Mouse (Mus musculus): ENCODE data around the gene Notch2. TPM values are rescaled to one million over a fixed set of nuclear protein-coding genes. Genes with fewer than 3 reads are reported as not detected.
A peak's percentile ranks its signal among the peaks of the same experiment; 100 is the strongest.

Notch2 gene
- 11.5 and 15.7 TPM in 2 replicates for polyA plus RNA-seq (2015; fragmentation: Nextera tagmentation; extraction: Ambion mirVana)

GRCm38 (mm10) chr3:98013401-98014281 lies at the start of gene Notch2:
Notch2 (plus strand) TSS chr3:98013527.
- peak; percentile 87 for ATAC-seq (replicated peaks; ENCODE audit: insufficient number of reproducible peaks, insufficient read depth, low FRiP score, low read depth)
- Histone ChIP-seq H3K9me3 (replicated peaks) (no peaks in the 10 kb centered on the region), H3K27ac (peak within 1 kb of the TSS; percentile 97), H3K4me2 (peak within 1 kb of the TSS; percentile 83), H3K27me3 (no peaks in the 10 kb centered on the region), H3K4me3 (peak within 1 kb of the TSS; percentile 86), H3K36me3 (no peaks in the 10 kb centered on the region), H3K4me1 (replicated peaks) (peaks cover 43% of the 10 kb centered on the region), H3K9ac (peak within 1 kb of the TSS; percentile 93)
- under 1% methylated on average over 95 of the region's 95 CpGs for WGBS

- no peak overlapping the region for H3K4me3 ChIP-seq
- WGBS, result 34% methylated on average over 14 of the region's 14 CpGs
- peaks cover 10% of the 10 kb centered on the region; the same call in 1 of the 2 replicates for H3K4me1 ChIP-seq (replicated peaks)
- 0 out of 2 replicates have a peak, but pooled peaks cover 4% of the 10 kb centered on the region for H3K27me3 ChIP-seq
- H3K9me3 ChIP-seq (replicated peaks), result no peaks in the 10 kb centered on the region
- H3K36me3 ChIP-seq, result no peaks in the 10 kb centered on the region
- H3K4me2 ChIP-seq, result peak overlapping the region; percentile 34; the same call in 1 of the 2 replicates
- no peak for ATAC-seq (replicated peaks; ENCODE audit: insufficient number of reproducible peaks, insufficient read depth, low FRiP score, low read depth)
- no peak overlapping the region; the same call in 1 of the 2 replicates for H3K9ac ChIP-seq
- no peak overlapping the region for H3K27ac ChIP-seq
Observed at GRCm38 (mm10) chr3:97964878-97965353, 48.4 kb upstream of the Notch2 start.

GRCm38 (mm10) chr3:97967627-97968026 lies 45.7 kb upstream of the Notch2 start:
- Histone ChIP-seq H3K4me1 (replicated peaks) (peaks cover 12% of the 10 kb centered on the region), H3K9ac (no peak overlapping the region), H3K9me3 (replicated peaks) (no peaks in the 10 kb centered on the region), H3K27me3 (peaks cover 28% of the 10 kb centered on the region), H3K4me3 (no peak overlapping the region), H3K4me2 (no peak overlapping the region), H3K36me3 (no peaks in the 10 kb centered on the region), H3K27ac (no peak overlapping the region)
- 55% methylated on average over 2 of the region's 2 CpGs for WGBS
- no peak for ATAC-seq (replicated peaks; ENCODE audit: insufficient number of reproducible peaks, insufficient read depth, low FRiP score, low read depth)

- no peak for ATAC-seq (replicated peaks; ENCODE audit: insufficient number of reproducible peaks, insufficient read depth, low FRiP score, low read depth)
- no peaks in the 10 kb centered on the region for H3K9me3 ChIP-seq (replicated peaks)
- H3K27me3 ChIP-seq, result peaks cover 28% of the 10 kb centered on the region
- no peak overlapping the region for H3K4me2 ChIP-seq
- H3K27ac ChIP-seq, result no peak overlapping the region
- peaks cover 12% of the 10 kb centered on the region for H3K4me1 ChIP-seq (replicated peaks)
- WGBS, result 47% methylated on average over 2 of the region's 2 CpGs
- no peak overlapping the region for H3K9ac ChIP-seq
- no peaks in the 10 kb centered on the region for H3K36me3 ChIP-seq
- H3K4me3 ChIP-seq, result no peak overlapping the region
Observed at GRCm38 (mm10) chr3:97968191-97968590, 45.1 kb upstream of the Notch2 start.

GRCm38 (mm10) chr3:97969019-97969418 lies 44.3 kb upstream of the Notch2 start:
- Histone ChIP-seq H3K9ac (no peak overlapping the region), H3K4me1 (replicated peaks) (peaks cover 12% of the 10 kb centered on the region), H3K4me2 (no peak overlapping the region), H3K9me3 (replicated peaks) (no peaks in the 10 kb centered on the region), H3K36me3 (no peaks in the 10 kb centered on the region), H3K27me3 (peaks cover 28% of the 10 kb centered on the region), H3K27ac (no peak overlapping the region), H3K4me3 (no peak overlapping the region)
- no peak for ATAC-seq (replicated peaks; ENCODE audit: insufficient number of reproducible peaks, insufficient read depth, low FRiP score, low read depth)
- WGBS, result 51% methylated on average over 1 of the region's 1 CpGs

GRCm38 (mm10) chr3:97971117-97971516 lies 42.2 kb upstream of the Notch2 start:
- no peaks in the 10 kb centered on the region for H3K36me3 ChIP-seq
- peaks cover 2% of the 10 kb centered on the region for H3K4me1 ChIP-seq (replicated peaks)
- ATAC-seq (replicated peaks; ENCODE audit: insufficient number of reproducible peaks, insufficient read depth, low FRiP score, low read depth), result no peak
- H3K4me3 ChIP-seq, result no peak overlapping the region
- WGBS, result 36% methylated on average over 7 of the region's 7 CpGs
- H3K27me3 ChIP-seq, result peaks cover 28% of the 10 kb centered on the region
- no peak overlapping the region for H3K27ac ChIP-seq
- H3K4me2 ChIP-seq, result no peak overlapping the region
- H3K9ac ChIP-seq, result no peak overlapping the region
- no peaks in the 10 kb centered on the region for H3K9me3 ChIP-seq (replicated peaks)

GRCm38 (mm10) chr3:97972200-97972599 lies 41.1 kb upstream of the Notch2 start:
- Histone ChIP-seq H3K36me3 (no peaks in the 10 kb centered on the region), H3K4me1 (replicated peaks) (peaks cover 2% of the 10 kb centered on the region), H3K4me2 (no peak overlapping the region), H3K27me3 (peaks cover 28% of the 10 kb centered on the region), H3K27ac (no peak overlapping the region), H3K9ac (no peak overlapping the region), H3K9me3 (replicated peaks) (no peaks in the 10 kb centered on the region), H3K4me3 (no peak overlapping the region)
- 28% methylated on average over 5 of the region's 5 CpGs for WGBS
- ATAC-seq (replicated peaks; ENCODE audit: insufficient number of reproducible peaks, insufficient read depth, low FRiP score, low read depth), result no peak

GRCm38 (mm10) chr3:97972707-97973106 lies 40.6 kb upstream of the Notch2 start:
- H3K4me3 ChIP-seq, result no peak overlapping the region
- no peak overlapping the region for H3K4me2 ChIP-seq
- H3K36me3 ChIP-seq, result no peaks in the 10 kb centered on the region
- WGBS, result 68% methylated on average over 4 of the region's 4 CpGs
- peaks cover 2% of the 10 kb centered on the region for H3K4me1 ChIP-seq (replicated peaks)
- no peak overlapping the region for H3K9ac ChIP-seq
- no peaks in the 10 kb centered on the region for H3K9me3 ChIP-seq (replicated peaks)
- no peak for ATAC-seq (replicated peaks; ENCODE audit: insufficient number of reproducible peaks, insufficient read depth, low FRiP score, low read depth)
- H3K27me3 ChIP-seq, result peaks cover 28% of the 10 kb centered on the region
- no peak overlapping the region for H3K27ac ChIP-seq

GRCm38 (mm10) chr3:97973306-97973705 lies 40.0 kb upstream of the Notch2 start:
- no peak overlapping the region for H3K9ac ChIP-seq
- H3K4me2 ChIP-seq, result no peak overlapping the region
- H3K4me1 ChIP-seq (replicated peaks), result peaks cover 2% of the 10 kb centered on the region
- H3K27ac ChIP-seq, result no peak overlapping the region
- H3K4me3 ChIP-seq, result no peak overlapping the region
- no peaks in the 10 kb centered on the region for H3K36me3 ChIP-seq
- no peaks in the 10 kb centered on the region for H3K9me3 ChIP-seq (replicated peaks)
- H3K27me3 ChIP-seq, result peaks cover 28% of the 10 kb centered on the region
- WGBS, result 48% methylated on average over 2 of the region's 2 CpGs
- no peak for ATAC-seq (replicated peaks; ENCODE audit: insufficient number of reproducible peaks, insufficient read depth, low FRiP score, low read depth)

- no peak overlapping the region for H3K27ac ChIP-seq
- ATAC-seq (replicated peaks; ENCODE audit: insufficient number of reproducible peaks, insufficient read depth, low FRiP score, low read depth), result no peak
Observed at GRCm38 (mm10) chr3:97974197-97974770, 39.0 kb upstream of the Notch2 start.

GRCm38 (mm10) chr3:97976706-97977105 lies 36.6 kb upstream of the Notch2 start:
- peaks cover 2% of the 10 kb centered on the region; the same call in 1 of the 2 replicates for H3K4me1 ChIP-seq (replicated peaks)
- H3K9me3 ChIP-seq (replicated peaks), result no peaks in the 10 kb centered on the region
- no peaks in the 10 kb centered on the region for H3K36me3 ChIP-seq
- H3K9ac ChIP-seq, result no peak overlapping the region
- no peak overlapping the region for H3K4me2 ChIP-seq
- H3K4me3 ChIP-seq, result no peak overlapping the region
- peaks cover 12% of the 10 kb centered on the region for H3K27me3 ChIP-seq
- no peak for ATAC-seq (replicated peaks; ENCODE audit: insufficient number of reproducible peaks, insufficient read depth, low FRiP score, low read depth)
- WGBS, result 56% methylated on average over 6 of the region's 6 CpGs
- no peak overlapping the region for H3K27ac ChIP-seq

More at GRCm38 (mm10) chr3:97974197-97974770, 39.0 kb upstream of the Notch2 start:
- no peak overlapping the region for H3K4me3 ChIP-seq
- WGBS, result 74% methylated on average over 6 of the region's 6 CpGs
- H3K9me3 ChIP-seq (replicated peaks), result no peaks in the 10 kb centered on the region
- H3K9ac ChIP-seq, result no peak overlapping the region
- peaks cover 31% of the 10 kb centered on the region for H3K27me3 ChIP-seq
- H3K4me2 ChIP-seq, result no peak overlapping the region
- H3K4me1 ChIP-seq (replicated peaks), result peaks cover 2% of the 10 kb centered on the region
- no peaks in the 10 kb centered on the region for H3K36me3 ChIP-seq
